Mouse (Mus musculus) adipocyte (in vitro differentiated cells): Measurements from ENCODE around the gene Il4.
"Not testable (repeated sequence)": the region's sequence is repeated elsewhere in the genome, so short reads cannot be mapped to it uniquely, and the experiment has no call there.

Source experiments
- DNase-seq: peaks from one replicate; pipeline ENCODE4 v3.0.0-alpha.2; 2016; ENCODE audit warnings: low spot score

The Il4 gene

GRCm38 (mm10) chr11:53561986-53562385 lies 56.5 kb downstream of the Il4 start:
- no peak for DNase-seq

DNA sequence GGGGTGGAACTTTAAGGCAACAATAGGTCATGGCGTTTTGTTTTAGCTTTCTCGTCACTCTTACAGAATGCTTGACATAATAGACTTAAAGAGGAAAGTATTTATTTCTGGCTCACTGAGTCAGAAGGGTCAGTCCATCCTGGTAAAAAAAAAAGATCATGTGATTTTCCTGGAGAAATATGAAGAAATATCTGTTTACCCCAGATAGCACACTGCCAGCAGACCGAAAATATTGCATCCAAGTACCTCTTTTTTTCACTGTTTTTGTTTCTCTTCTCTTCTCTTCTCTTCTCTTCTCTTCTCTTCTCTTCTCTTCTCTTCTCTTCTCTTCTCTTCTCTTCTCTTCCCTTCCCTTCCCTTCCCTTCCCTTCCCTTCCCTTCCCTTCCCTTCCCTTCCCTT lies 58.5 kb downstream of the Il4 start:
- not testable (repeated sequence) for DNase-seq

- not testable (repeated sequence) for DNase-seq
Measured at GRCm38 (mm10) chr11:53557992-53558391, 60.5 kb downstream of the Il4 start.

DNA sequence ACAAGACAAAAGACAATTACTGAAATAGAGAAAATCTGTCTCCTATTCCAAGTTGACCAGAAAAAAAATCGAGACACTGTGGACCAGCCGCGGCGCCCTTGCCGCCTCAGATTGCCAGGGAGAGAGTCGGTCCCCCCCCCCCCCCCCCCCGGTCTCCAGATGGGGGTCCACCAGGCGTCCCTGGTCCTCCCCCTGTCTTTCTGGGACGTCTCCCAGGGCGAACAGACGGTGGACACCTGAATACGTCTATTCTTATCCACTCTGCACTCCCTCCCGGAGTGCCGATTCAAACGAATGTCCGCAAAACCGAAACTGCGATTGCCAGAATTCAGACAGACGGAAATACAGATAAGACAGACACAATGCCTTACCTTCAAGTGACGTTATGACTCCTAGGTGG lies 61.9 kb downstream of the Il4 start:
- DNase-seq = not testable (repeated sequence)
